Mouse (Mus musculus) left cerebral cortex, postnatal 10 days (tissue): ENCODE measurements around the gene Vmn1r201. TPM values are rescaled to one million over a fixed set of nuclear protein-coding genes. Genes with fewer than 3 reads are reported as not detected.

Source experiments
- DNase-seq, 2 experiments: peaks; one replicate each; pipeline ENCODE4 v3.0.0; 2021 to 2022; ENCODE audit warnings: low spot score in 2 of 2, mixed read lengths in 1 of 2; ENCODE audit errors: extremely low spot score in 1 of 2
- intact Hi-C: fragments of 180-260 bp; cut with DNase I; formaldehyde crosslinking; loops from one replicate; pipeline ENCODE4 v1.15.1; 2025
- total RNA-seq, 2 experiments: library from RNA; stranded (reverse); gene quantifications; 2 replicates each; pipeline ENCODE4 v1.2.3; 2021

Gene Vmn1r201
- total RNA-seq, result not detected

DNA sequence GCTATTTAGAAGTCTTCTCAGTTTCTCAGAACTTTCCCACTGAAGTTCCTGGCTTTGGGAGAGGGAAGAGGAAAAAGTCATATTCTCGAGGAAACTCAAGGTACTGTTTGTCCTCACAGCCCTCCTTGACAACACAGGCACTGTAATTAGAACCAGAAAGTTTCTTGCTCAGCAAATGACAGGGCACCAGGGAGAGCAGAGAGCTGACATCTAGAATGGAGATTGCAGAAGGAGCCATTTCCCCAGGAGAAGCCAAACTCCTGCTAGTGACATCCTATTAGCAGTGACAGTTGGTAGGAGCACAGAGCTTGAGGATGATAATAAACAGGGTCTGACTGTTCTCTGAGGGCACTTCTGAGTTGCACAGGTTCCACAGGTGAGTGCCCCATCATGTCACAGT, at the start of gene Vmn1r201:
Vmn1r201 (plus strand) TSS at position 301 of the 400 bp plus-strand sequence.
- DNase-seq, result no peak
- intact Hi-C loops, result no loop called here

DNA sequence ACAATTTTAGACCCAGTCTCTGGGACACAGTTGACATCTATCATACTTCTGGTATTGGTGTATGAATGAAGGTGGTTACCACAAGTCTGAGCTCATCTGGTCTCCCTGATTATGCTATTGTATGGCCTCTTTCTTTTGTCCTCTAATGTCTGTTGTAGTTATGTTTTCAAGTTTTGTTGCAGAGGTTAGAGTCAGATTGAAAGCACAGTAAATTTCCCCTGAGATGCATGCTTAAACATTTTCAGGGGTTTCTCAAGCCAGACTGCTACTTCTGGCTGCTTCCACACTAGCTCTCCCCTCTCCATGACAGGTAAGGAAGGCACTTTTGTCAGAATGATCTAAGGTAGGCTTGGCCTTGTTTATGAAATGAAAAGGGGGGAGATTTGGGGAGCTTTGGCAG, 16.6 kb upstream of the Vmn1r201 start:
- no peak for DNase-seq
- intact Hi-C loops, result no loop called here

DNA sequence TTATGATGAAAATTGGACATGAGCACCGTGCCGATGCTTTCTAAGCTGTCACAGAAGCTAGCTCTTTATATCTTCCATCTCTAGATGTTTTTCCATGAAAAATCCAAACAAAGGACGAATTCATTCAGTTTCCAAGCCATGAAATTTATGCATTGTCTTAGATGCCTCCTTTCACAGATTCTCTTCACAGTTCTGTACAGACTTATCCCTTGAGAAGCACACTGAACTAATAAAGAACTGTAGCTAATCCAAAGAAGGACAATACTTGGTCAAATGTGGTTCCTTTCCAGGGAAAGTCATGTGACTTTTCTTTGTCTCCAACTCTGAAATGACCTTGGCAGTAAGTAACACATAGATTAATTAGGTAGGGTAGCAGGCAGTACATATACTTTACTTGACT, 30.7 kb downstream of the Vmn1r201 start:
- intact Hi-C loops, result no loop called here
- DNase-seq, result no peak

DNA sequence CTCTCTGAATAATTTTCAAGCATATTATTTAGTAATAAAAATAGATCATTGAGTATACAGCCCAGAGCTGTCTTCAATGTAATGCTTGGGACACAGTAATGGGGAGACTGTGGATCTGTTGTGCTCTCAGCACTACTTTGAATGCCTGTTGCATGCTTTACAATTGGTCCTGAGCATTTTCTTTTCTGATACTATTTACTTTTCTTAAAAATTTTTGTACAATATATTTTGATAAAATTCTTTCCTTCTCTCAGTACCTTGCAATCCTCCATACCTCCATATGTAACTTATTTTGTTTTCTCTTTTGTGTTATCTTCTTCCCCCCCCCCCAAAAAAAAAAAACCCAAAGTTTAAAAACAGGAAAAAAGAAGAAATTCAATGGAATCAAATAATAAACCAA, 33.6 kb downstream of the Vmn1r201 start, which contains the start of gene Vmn1r202:
Vmn1r202 (minus strand) TSS at position 101 of the 400 bp plus-strand sequence.
- intact Hi-C loops, result no loop called here
- DNase-seq, result no peak

DNA sequence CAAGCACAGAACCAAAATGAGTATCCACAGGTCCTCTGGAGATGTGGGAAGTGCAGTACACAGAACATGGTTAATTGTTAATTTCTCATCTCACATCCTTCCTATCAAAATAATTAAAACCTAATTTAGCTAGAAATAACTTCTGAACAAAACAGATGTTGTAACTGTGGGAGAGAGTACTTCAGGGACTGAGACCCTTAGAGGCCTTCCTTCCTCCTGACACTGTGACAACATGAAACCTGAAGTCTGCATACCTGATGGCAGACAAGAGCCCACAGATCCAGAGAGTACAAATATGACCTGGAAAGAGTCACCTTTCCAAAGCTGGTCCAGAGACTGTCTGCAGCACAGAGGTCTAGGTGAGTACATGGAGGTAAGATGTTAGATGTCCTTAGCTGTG, 46.1 kb downstream of the Vmn1r201 start, which contains the start of gene Vmn1r203:
Vmn1r203 (plus strand) TSS at position 301 of the 400 bp plus-strand sequence.
- no peak for DNase-seq
- intact Hi-C loops, result no loop called here

Other genes with a start within 250 kb of the Vmn1r201 start
- gene Vmn1r193, start 248.8 kb upstream of the Vmn1r201 start, total RNA-seq, result not detected
- gene Vmn1r194, start 227.7 kb upstream of the Vmn1r201 start, total RNA-seq, result not detected
- not detected for gene Vmn1r195, start 201.4 kb upstream of the Vmn1r201 start, total RNA-seq
- not detected for gene Vmn1r196, start 182.0 kb upstream of the Vmn1r201 start, total RNA-seq
- not detected for gene Vmn1r197, start 147.3 kb upstream of the Vmn1r201 start, total RNA-seq
- not detected for gene Vmn1r198, start 121.6 kb upstream of the Vmn1r201 start, total RNA-seq
- not detected for gene Vmn1r199, start 92.1 kb upstream of the Vmn1r201 start, total RNA-seq
- not detected for gene Vmn1r200, start 81.5 kb upstream of the Vmn1r201 start, total RNA-seq
- under 1 TPM in 1 of 2 experiments, not detected in 1; 0.06 TPM for gene Vmn1r202, start 33.5 kb downstream of the Vmn1r201 start, total RNA-seq
- gene Vmn1r203, start 46.2 kb downstream of the Vmn1r201 start, total RNA-seq, result under 1 TPM in 1 of 2 experiments, not detected in 1; 0.04 TPM
- gene Vmn1r204, start 81.3 kb downstream of the Vmn1r201 start, total RNA-seq, result not detected
- gene Vmn1r205, start 121.1 kb downstream of the Vmn1r201 start, total RNA-seq, result not detected
- gene Vmn1r206, start 152.3 kb downstream of the Vmn1r201 start, total RNA-seq, result not detected